Mouse (Mus musculus): Measurements from ENCODE around the gene Pus3. TPM values are rescaled to one million over a fixed set of nuclear protein-coding genes. Genes with fewer than 3 reads are reported as not detected.
"Not testable (repeated sequence)": the region's sequence is repeated elsewhere in the genome, so short reads cannot be mapped to it uniquely, and the experiment has no call there.

Pus3 gene
- polyA plus RNA-seq, 1 experiment from 2014 or later = 15.7 TPM

- Histone ChIP-seq H3K4me2 (ENCODE audit: low read length) (no peak overlapping the region), H3K4me1 (replicated peaks; ENCODE audit: control insufficient read depth, insufficient read depth, low read length) (no peaks in the 10 kb centered on the region), H3K27ac (ENCODE audit: low read length) (no peak overlapping the region), H3K27me3 (replicated peaks; ENCODE audit: control insufficient read depth, insufficient read depth, low read length) (no peaks in the 10 kb centered on the region), H3K36me3 (ENCODE audit: control insufficient read depth, insufficient read depth) (no peaks in the 10 kb centered on the region), H3K9me3 (ENCODE audit: control insufficient read depth, low read length) (no peaks in the 10 kb centered on the region), H3K4me3 (replicated peaks; ENCODE audit: low read length) (no peak overlapping the region), H3K9ac (replicated peaks; ENCODE audit: low read depth, low read length) (no peak overlapping the region)
- WGBS = 57% methylated on average over 8 of the region's 8 CpGs
- ATAC-seq = no peak
Measured at GRCm38 (mm10) chr9:35607647-35608405, 49.4 kb downstream of the Pus3 start.

DNA sequence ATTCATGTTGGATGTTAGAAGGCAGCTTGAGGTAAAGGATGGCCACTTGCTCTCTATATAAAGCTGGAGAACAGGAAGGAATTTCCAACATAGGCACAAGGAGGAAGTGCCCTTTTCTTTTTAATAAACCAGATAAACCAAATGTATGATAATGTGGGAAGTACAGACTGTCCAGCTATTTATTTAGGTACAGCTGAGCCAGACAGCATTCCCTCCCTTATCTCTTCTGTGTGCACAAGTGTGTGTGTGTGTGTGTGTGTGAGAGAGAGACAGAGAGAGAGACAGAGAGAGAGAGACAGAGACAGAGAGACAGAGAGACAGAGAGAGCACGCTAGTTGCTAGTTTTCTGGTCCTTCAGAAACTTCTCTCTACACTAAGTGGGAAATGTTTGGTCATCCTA, 53.4 kb downstream of the Pus3 start, which contains the start of gene Pate4:
Pate4 (minus strand) TSS at position 101 of the 400 bp plus-strand sequence.
- ATAC-seq = no peak
- WGBS = 88% methylated on average over 1 of the region's 1 CpGs
- no peaks in the 10 kb centered on the region for H3K36me3 ChIP-seq (ENCODE audit: control insufficient read depth, insufficient read depth)
- no peaks in the 10 kb centered on the region for H3K4me1 ChIP-seq (replicated peaks; ENCODE audit: control insufficient read depth, insufficient read depth, low read length)
- H3K9ac ChIP-seq (replicated peaks; ENCODE audit: low read depth, low read length) = no peak within 1 kb of the TSS
- H3K4me2 ChIP-seq (ENCODE audit: low read length) = no peak within 1 kb of the TSS
- no peak within 1 kb of the TSS for H3K27ac ChIP-seq (ENCODE audit: low read length)
- no peaks in the 10 kb centered on the region for H3K27me3 ChIP-seq (replicated peaks; ENCODE audit: control insufficient read depth, insufficient read depth, low read length)
- H3K4me3 ChIP-seq (replicated peaks; ENCODE audit: low read length) = no peak within 1 kb of the TSS
- no peaks in the 10 kb centered on the region for H3K9me3 ChIP-seq (ENCODE audit: control insufficient read depth, low read length)

GRCm38 (mm10) chr9:35614005-35614404, 55.6 kb downstream of the Pus3 start:
- 27% methylated on average over 2 of the region's 2 CpGs for WGBS
- Histone ChIP-seq H3K9me3 (ENCODE audit: control insufficient read depth, low read length) (no peaks in the 10 kb centered on the region), H3K4me1 (replicated peaks; ENCODE audit: control insufficient read depth, insufficient read depth, low read length) (no peaks in the 10 kb centered on the region), H3K4me3 (replicated peaks; ENCODE audit: low read length) (no peak overlapping the region), H3K9ac (replicated peaks; ENCODE audit: low read depth, low read length) (no peak overlapping the region), H3K4me2 (ENCODE audit: low read length) (no peak overlapping the region), H3K27ac (ENCODE audit: low read length) (no peak overlapping the region), H3K27me3 (replicated peaks; ENCODE audit: control insufficient read depth, insufficient read depth, low read length) (no peaks in the 10 kb centered on the region), H3K36me3 (ENCODE audit: control insufficient read depth, insufficient read depth) (no peaks in the 10 kb centered on the region)
- no peak for ATAC-seq

DNA sequence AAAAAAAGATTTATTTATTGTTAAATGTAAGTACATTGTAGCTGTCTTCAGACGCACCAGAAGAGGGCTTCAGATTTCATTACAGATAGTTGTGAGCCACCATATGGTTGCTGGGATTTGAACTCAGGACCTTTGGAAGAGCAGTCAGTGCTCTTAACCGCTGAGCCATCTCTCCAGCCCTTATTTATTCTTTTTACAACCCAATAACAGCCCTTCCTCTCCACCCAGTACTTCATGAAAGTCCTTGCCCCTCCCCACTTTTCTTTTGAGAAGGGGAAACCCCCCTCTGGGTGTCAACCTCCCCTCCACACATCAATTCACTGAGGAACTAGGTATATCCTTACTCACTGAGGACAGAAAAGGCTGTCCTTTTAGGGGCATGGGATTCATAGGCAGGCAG, 58.4 kb downstream of the Pus3 start:
- H3K27me3 ChIP-seq (replicated peaks; ENCODE audit: control insufficient read depth, insufficient read depth, low read length); H3K36me3 ChIP-seq (ENCODE audit: control insufficient read depth, insufficient read depth); H3K27ac ChIP-seq (ENCODE audit: low read length); H3K4me3 ChIP-seq (replicated peaks; ENCODE audit: low read length); ATAC-seq; H3K9me3 ChIP-seq (ENCODE audit: control insufficient read depth, low read length); H3K4me1 ChIP-seq (replicated peaks; ENCODE audit: control insufficient read depth, insufficient read depth, low read length); H3K4me2 ChIP-seq (ENCODE audit: low read length); H3K9ac ChIP-seq (replicated peaks; ENCODE audit: low read depth, low read length): not testable (repeated sequence)
- 66% methylated on average over 2 of the region's 2 CpGs for WGBS

Other genes starting within 250 kb of the Pus3 start
- gene Cdon, start 137.5 kb upstream of the Pus3 start, polyA plus RNA-seq (2015; fragmentation: Nextera tagmentation; extraction: Ambion mirVana) = 11.9 and 12.3 TPM in 2 replicates
- not detected in 2 replicates for gene Gm1113, start 40.3 kb upstream of the Pus3 start, polyA plus RNA-seq (2015; fragmentation: Nextera tagmentation; extraction: Ambion mirVana)
- gene Ddx25, start 67 bp upstream of the Pus3 start, polyA plus RNA-seq (2015; fragmentation: Nextera tagmentation; extraction: Ambion mirVana) = 19.4 and 21.6 TPM in 2 replicates
- gene Pate2, start 11.7 kb downstream of the Pus3 start, polyA plus RNA-seq (2015; fragmentation: Nextera tagmentation; extraction: Ambion mirVana) = 1.3 and 2.3 TPM in 2 replicates
- gene Hyls1, start 11.8 kb downstream of the Pus3 start, polyA plus RNA-seq (2015; fragmentation: Nextera tagmentation; extraction: Ambion mirVana) = 25.1 and 26.3 TPM in 2 replicates
- gene Pate4, start 53.3 kb downstream of the Pus3 start, polyA plus RNA-seq (2015; fragmentation: Nextera tagmentation; extraction: Ambion mirVana) = not detected in 2 replicates
- not detected in 2 replicates for gene Pate3, start 89.6 kb downstream of the Pus3 start, polyA plus RNA-seq (2015; fragmentation: Nextera tagmentation; extraction: Ambion mirVana)
- not detected in 2 replicates for gene Pate1, start 128.8 kb downstream of the Pus3 start, polyA plus RNA-seq (2015; fragmentation: Nextera tagmentation; extraction: Ambion mirVana)
- gene Gm17677, start 182.5 kb downstream of the Pus3 start, polyA plus RNA-seq (2015; fragmentation: Nextera tagmentation; extraction: Ambion mirVana) = not detected in 2 replicates
- gene Gm17727, start 219.5 kb downstream of the Pus3 start, polyA plus RNA-seq (2015; fragmentation: Nextera tagmentation; extraction: Ambion mirVana) = not detected in 2 replicates
- gene Gm27235, start 231.5 kb downstream of the Pus3 start, polyA plus RNA-seq (2015; fragmentation: Nextera tagmentation; extraction: Ambion mirVana) = not detected in 2 replicates
- not detected in 2 replicates for gene D730048I06Rik, start 231.5 kb downstream of the Pus3 start, polyA plus RNA-seq (2015; fragmentation: Nextera tagmentation; extraction: Ambion mirVana)